Mouse (Mus musculus): ENCODE results near the gene Rmnd5b. TPM values are rescaled to one million over a fixed set of nuclear protein-coding genes. Genes with fewer than 3 reads are reported as not detected.
A peak's percentile ranks its signal among the peaks of the same experiment; 100 is the strongest.
"Not testable (repeated sequence)": the region's sequence is repeated elsewhere in the genome, so short reads cannot be mapped to it uniquely, and the experiment has no call there.

The Rmnd5b gene
- total RNA-seq, 1 experiment from 2014 or later, result 39.9 TPM

DNA sequence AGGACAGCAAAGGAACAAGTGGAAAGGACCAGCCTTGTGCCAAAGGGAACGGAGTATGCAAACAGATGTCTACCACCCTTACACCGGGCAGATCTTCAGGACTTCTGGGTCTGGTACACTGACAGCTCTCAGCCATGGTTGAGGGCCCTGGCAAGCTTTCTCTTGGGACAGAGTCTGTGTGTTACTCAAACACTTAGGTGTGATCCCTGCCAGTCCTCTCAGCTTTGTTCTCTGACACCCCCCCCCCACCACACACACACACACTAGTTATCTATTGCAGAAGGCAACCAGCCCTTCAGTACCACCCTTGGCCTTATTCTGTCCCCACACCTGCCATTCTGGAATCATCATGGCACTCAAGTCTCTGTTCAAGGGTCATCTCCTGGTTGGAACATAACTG lies 13.9 kb downstream of the Rmnd5b start:
- no peak for DNase-seq

- no peak for DNase-seq
These were observed 15.6 kb downstream of the Rmnd5b start for GRCm38 (mm10) chr11:51620084-51620483.

GRCm38 (mm10) chr11:51619409-51620060 lies 16.2 kb downstream of the Rmnd5b start, which contains the start of gene Nhp2:
Gene Nhp2, plus strand, starts transcription at chr11:51619735.
- peak; percentile 98 for DNase-seq

- no peak for DNase-seq
These were observed 16.7 kb downstream of the Rmnd5b start for GRCm38 (mm10) chr11:51618894-51619408.

GRCm38 (mm10) chr11:51617693-51618092 lies 18.0 kb downstream of the Rmnd5b start:
- peak; percentile 83 for DNase-seq

DNA sequence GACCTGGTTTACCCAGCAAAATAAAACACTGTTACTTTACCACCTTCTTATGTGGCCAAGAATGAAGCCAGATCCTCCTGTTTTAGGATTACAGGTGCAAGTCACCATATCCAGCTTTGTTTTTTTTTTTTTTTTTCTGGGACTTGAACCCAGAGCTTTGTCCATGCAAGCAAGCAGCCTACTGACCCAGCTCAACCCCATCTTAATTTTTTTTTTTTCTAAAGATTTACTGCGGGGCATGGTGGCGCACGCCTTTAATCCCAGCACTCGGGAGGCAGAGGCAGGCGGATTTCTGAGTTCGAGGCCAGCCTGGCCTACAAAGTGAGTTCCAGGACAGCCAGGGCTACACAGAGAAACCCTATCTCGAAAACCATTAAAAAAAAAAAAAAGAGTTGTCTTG lies 19.6 kb downstream of the Rmnd5b start:
- not testable (repeated sequence) for DNase-seq

- DNase-seq, result peak; percentile 91
These were observed 20.1 kb downstream of the Rmnd5b start for GRCm38 (mm10) chr11:51615601-51616000.

GRCm38 (mm10) chr11:51615129-51615528 lies 20.6 kb downstream of the Rmnd5b start:
- DNase-seq, result peak; percentile 46

- no peak for DNase-seq
These were observed 21.4 kb downstream of the Rmnd5b start for GRCm38 (mm10) chr11:51614256-51614655.

DNA sequence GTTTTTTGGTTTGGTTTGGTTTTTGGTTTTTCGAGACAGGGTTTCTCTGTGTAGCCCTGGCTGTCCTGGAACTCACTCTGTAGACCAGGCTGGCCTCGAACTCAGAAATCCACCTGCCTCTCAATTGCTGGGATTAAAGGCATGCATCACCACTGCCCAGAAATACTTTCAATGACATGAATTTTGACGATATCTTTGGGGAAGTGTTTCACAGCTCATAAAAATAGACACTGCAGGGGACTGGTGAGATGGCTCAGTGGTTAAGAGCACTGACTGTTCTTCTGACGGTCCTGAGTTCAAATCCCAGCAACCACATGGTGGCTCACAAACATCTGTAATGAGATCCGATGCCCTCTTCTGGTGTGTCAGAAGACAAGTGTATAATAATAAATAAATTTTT lies 25.8 kb downstream of the Rmnd5b start:
- not testable (repeated sequence) for DNase-seq

DNA sequence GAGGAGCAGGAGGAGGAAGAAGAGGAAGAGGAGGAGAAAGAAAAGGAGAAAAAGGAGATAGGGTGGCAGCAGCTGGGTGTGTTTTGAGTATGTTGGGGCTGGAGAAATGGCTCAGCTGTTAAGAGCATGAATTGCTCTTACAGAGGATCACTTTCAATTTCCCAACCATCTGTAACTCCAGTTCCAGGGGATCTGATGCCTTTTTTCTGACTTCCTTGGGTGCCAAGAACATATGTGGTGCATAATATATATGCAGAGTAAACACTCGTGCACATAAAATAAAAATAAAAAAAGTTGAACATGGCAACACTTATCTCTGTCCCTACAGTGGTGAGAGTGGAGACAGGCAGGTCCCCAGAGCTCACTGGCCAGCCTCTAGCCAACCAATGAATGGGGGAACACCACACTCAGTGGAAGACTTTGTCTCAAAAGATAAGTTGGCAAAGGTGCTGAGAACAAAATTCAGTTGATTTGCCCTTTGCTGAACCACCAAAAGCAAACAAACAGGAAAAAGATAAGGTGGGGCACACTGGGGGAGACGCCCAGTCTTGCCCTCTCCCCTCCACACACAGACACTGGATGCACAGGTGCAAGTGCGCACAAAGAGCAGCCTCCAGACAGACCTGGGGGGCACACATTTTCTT lies 26.3 kb downstream of the Rmnd5b start:
- no peak for DNase-seq

- DNase-seq, result no peak
These were observed 28.5 kb downstream of the Rmnd5b start for GRCm38 (mm10) chr11:51607096-51607738.

GRCm38 (mm10) chr11:51606447-51607095 lies 29.1 kb downstream of the Rmnd5b start, which contains the start of gene Hnrnpab:
Gene Hnrnpab, minus strand, starts transcription at chr11:51606847.
- peak; percentile 98 for DNase-seq

- peak; percentile 96 for DNase-seq
These were observed 29.9 kb downstream of the Rmnd5b start for GRCm38 (mm10) chr11:51605602-51606446.

- DNase-seq, result no peak
These were observed 33.4 kb downstream of the Rmnd5b start for GRCm38 (mm10) chr11:51602253-51602652.

- no peak for DNase-seq
These were observed 38.1 kb downstream of the Rmnd5b start for GRCm38 (mm10) chr11:51597553-51597952.

GRCm38 (mm10) chr11:51595459-51596083 lies 40.1 kb downstream of the Rmnd5b start:
- DNase-seq, result no peak

DNA sequence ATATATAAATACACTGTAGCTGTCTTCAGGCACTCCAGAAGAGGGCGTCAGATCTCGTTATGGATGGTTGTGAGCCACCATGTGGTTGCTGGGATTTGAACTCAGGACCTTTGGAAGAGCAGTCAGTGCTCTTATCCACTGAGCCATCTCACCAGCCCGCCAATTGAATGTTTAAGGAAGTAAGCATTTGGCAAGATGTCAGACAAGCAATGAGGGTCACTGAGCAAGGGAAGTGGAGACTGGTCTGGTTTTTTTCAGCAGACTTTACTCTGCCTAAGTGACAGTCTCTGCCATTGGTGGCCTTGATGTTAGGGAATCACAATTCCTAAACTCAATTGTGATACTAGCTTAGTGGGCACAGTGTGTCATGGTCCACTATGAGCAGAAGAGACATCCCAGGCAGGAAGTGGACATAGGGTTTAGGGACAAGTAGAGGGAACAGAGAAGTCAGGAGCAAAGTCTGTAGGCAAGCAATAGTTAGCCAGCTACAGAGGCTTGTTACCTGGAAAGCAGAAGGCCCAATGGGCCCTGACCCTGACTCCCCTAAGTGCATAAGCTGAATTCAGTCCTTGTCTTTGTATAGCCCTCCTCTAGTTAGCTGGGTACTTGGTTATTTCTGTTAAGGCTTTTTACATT lies 40.9 kb downstream of the Rmnd5b start:
- DNase-seq, result no peak

GRCm38 (mm10) chr11:51593849-51594248 lies 41.8 kb downstream of the Rmnd5b start:
- DNase-seq, result no peak

DNA sequence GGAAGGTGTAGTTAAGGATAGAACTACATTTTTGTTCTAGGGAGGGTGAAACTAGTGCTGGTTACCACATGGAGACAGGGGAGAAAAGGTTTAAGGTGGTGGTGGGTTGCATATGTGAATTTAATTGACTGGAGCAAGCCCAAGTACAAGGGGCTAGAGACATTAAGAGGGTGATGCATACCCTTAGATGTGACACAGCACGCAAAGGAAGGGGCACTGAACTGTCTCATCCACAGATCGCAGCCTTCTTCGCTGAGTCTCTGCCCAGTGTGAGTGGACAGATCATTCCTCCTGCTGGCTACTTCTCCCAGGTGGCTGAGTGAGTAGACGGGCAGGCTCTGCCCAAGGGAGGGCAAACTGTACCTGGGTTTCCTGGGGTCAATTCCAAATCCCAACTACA lies 42.3 kb downstream of the Rmnd5b start:
- no peak for DNase-seq

GRCm38 (mm10) chr11:51591915-51592314 lies 43.8 kb downstream of the Rmnd5b start:
- DNase-seq, result no peak
